Mouse (Mus musculus): ENCODE data around the gene Lyl1.

The Lyl1 gene

GRCm38 (mm10) chr8:84703466-84704249, 2.4 kb downstream of the Lyl1 start:
- DNase-seq (ENCODE audit: low read depth, low spot score) = no peak

GRCm38 (mm10) chr8:84704356-84704755, 3.1 kb downstream of the Lyl1 start:
- DNase-seq (ENCODE audit: low read depth, low spot score) = peak; percentile 71

DNA sequence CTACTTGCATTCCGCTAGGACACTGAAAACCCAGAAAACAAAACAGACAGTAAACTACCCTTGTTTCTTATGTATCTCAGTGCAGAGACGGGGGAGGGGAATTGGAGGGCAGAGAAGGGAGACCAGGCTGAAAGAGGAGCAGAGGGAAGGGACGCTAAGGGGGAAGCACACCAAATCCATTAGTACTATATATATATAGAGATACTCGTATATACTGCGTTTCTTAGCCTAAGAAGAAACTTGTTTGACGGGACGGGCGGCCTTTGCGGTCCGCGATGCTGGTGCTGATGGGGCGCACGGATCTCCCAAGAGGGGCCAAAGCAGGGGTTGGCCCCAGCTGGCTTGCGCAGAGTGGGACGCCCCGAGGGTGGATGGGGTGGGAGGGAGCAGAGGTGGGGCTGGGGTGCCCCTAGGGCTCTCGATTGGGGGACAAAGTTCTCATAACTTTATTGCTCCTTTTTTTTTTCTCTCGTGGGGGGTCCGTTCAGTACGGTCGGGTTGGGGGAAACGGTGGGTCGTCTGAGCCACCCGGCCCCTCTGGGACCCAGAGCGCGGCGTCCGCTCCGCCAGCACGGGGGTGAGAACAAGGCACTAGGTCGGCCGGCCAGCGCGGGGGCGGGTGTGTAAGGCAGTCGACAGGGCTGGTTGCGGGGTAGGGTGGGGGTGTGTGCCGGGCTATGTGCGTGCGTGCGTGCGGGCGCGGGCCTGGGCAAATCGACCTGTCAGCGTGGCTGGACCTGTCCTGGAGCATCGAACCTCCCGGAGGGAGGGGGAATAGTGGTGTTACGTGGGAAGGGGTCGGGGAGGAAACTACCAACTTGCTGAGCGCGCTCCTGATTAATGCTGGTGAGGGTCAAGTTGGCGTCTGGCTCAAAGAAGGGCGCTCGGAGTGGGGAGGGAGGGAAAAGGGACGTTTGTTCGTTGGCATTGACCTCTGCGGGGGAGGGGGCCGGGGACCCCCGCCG, 3.9 kb downstream of the Lyl1 start:
- DNase-seq (ENCODE audit: low read depth, low spot score) = no peak

DNA sequence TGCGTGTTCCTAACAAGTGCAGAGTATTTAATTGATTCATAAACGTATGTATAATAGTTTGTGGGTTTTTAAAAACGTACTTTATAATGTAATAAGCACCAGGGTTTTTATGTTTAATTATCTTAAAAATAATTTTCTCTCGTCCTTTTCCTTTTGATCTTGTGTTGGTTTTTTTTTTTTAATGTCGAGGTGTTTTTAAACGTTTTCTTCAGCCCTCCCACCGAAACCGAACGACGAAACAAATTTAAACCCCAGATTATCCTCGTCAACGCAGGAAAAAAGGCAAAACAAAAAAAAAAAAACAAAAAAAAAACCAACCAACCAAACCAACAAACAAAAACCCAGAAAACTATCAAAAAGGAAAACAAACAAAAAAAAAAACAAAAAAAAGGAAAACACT, 4.7 kb downstream of the Lyl1 start:
- DNase-seq (ENCODE audit: low read depth, low spot score) = no peak

- DNase-seq (ENCODE audit: low read depth, low spot score) = no peak
Measured at GRCm38 (mm10) chr8:84706610-84707266, 5.5 kb downstream of the Lyl1 start.

DNA sequence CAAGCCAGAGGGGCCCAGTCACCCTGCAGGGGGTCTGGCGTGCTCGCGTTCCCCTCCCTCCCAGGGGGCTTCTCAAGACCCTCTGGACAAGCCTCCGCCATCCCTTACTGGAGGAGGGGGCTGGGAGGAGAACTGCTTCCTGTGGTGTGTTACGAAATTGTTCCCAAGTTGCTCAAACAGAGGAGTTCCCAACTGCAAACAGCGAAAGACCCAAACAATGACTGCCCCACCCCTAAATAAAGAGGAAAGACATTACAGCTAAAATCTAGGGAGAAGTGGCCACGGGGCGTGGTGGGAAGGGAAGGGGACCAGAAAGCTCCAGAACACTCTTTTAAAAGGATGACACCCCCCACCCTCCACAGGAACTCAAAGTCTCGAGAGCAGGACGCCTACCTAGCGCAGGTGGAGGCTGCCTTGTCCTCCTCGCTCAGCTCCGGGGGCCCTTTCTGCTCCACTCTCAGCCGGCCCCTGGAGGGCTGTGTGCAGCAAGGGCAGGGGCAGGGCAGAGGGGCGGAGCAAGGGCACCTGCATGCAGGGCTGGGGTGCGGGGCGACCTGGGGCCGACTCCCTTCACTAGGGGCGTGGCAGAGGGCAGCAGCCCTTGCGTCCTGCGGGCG, 6.1 kb downstream of the Lyl1 start:
- no peak for DNase-seq (ENCODE audit: low read depth, low spot score)

DNA sequence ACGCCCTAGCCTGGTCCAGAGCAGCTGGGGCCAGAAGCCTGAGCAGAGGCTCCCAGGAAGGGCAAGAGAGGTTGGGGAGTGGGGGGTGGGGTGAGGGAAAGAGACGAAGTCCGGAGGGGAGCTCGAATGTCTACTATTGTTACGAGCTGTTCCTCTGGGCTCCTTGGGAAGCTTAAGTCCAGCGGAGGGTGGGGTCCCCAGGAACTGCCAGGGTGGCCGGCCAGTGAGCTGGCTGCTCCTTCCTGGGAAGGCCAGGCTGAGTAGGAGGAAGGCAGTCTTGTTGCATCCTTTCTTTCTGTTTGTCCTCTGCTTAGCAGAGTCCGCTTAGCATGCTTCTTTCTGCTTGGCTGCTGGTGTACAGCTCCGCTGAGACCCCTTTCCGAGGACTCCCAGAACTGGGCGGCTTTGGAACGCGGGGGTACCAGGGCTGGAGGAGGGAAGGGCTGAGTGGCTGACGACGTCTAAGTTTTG, 6.8 kb downstream of the Lyl1 start:
- no peak for DNase-seq (ENCODE audit: low read depth, low spot score)

GRCm38 (mm10) chr8:84708774-84709475, 7.7 kb downstream of the Lyl1 start:
- peak; percentile 91 for DNase-seq (ENCODE audit: low read depth, low spot score)

DNA sequence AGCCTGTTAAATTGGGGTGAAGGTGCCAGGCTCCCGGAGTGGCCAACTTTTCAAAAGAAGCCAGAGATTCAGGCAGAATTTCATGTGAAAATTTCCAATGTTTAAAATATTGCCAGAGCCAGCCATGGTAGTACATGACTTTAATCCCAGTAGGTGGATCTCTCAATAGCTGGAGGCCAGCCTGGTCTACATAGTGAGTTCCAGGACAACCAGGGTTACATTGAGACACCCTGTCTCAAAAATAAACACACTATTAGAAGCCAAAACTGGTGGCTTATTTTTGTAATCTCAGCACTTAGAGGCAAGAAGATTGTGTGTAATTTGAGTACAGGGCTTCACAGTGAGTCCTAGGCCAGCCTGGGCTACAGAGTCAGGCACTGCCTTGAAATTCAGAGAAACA, 8.7 kb downstream of the Lyl1 start:
- no peak for DNase-seq (ENCODE audit: low read depth, low spot score)

GRCm38 (mm10) chr8:84711312-84711711, 10.1 kb downstream of the Lyl1 start:
- DNase-seq (ENCODE audit: low read depth, low spot score) = no peak

- DNase-seq (ENCODE audit: low read depth, low spot score) = peak; percentile 71
Measured at GRCm38 (mm10) chr8:84711933-84712758, 10.9 kb downstream of the Lyl1 start.

GRCm38 (mm10) chr8:84712759-84713120, 11.5 kb downstream of the Lyl1 start:
- no peak for DNase-seq (ENCODE audit: low read depth, low spot score)

DNA sequence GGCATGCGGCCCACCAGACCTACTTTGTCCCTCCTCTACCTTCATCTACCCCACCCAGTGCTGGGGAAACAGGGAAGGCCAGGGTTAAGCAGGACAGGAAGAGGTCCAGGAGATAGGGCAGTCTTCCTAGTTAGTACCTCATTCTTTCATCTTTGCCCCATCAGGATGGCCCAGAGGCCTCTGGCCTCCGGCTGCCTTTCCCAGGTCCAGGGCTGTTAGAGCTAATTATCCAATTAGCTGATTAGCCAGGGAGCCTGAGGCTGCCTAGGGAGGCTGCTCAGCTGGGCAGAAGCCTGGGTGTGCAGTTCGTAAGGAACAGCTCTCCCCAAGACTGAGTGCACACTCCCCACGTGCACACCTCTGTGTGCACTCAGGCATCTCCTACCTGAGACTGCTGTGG, 12.1 kb downstream of the Lyl1 start:
- DNase-seq (ENCODE audit: low read depth, low spot score) = no peak

- DNase-seq (ENCODE audit: low read depth, low spot score) = no peak
Measured at GRCm38 (mm10) chr8:84714161-84714560, 12.9 kb downstream of the Lyl1 start.

GRCm38 (mm10) chr8:84715893-84716468, 14.7 kb downstream of the Lyl1 start:
- no peak for DNase-seq (ENCODE audit: low read depth, low spot score)

DNA sequence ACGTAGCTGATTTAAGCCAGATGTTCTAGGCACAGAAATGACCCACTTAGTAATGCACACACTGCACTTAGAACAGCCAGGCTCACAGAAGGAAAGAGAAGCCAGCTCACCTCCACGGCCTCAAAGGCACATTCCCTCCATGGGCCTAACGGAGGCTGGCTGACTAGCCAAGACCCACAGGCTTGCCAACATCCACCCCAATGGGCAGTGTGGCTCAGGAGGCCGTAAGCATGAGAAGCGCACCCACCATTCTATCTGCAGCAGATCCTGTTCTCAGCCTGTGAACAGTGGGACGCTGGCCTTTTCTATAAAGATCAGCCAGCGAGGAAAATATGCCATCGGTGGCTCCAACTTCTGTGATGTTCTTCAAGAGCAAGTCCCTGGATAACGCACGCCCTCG, 15.5 kb downstream of the Lyl1 start:
- no peak for DNase-seq (ENCODE audit: low read depth, low spot score)

DNA sequence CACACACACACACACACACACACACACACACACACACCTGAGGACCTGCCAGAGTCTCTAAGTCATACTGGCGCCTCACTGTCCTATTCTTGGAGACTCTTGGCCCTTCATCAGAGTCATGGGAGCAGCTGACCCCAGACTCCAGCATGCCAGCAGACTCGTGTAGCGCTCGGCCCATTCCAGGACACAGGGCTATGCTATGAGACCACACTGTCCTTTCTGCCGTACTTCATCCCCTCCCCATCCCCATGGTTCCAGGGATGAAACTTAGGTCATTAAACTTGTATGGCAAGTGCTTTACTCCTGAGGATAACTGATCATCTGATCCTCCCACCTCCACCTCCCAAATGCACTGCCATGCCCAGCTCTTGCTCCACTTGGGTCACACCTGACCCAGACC, 17.2 kb downstream of the Lyl1 start:
- no peak for DNase-seq (ENCODE audit: low read depth, low spot score)

- peak; percentile 67 for DNase-seq (ENCODE audit: low read depth, low spot score)
Measured at GRCm38 (mm10) chr8:84718959-84719690, 17.9 kb downstream of the Lyl1 start.

- DNase-seq (ENCODE audit: low read depth, low spot score) = no peak
Measured at GRCm38 (mm10) chr8:84722530-84722849, 21.2 kb downstream of the Lyl1 start.
